Mouse (Mus musculus) heart, adult 2 months (tissue): Measurements from ENCODE around the gene Spata13. TPM values are rescaled to one million over a fixed set of nuclear protein-coding genes. Genes with fewer than 3 reads are reported as not detected.

Experiments
- DNase-seq, 2 experiments: peaks; one replicate each; pipeline ENCODE4 v3.0.0; 2021
- H3K27ac ChIP-seq: fragments of 200-600 bp; 2 replicates; pipeline ENCODE4 v1.8.1; 2022
- H3K27me3 ChIP-seq: fragments of 200-500 bp; 2 replicates; pipeline ENCODE4 v1.6.1; 2012; ENCODE audit warnings: mild to moderate bottlenecking, low read length, inconsistent platforms, mixed read lengths; ENCODE audit not compliant: control insufficient read depth, insufficient read depth
- H3K36me3 ChIP-seq: fragments of 200-500 bp; 2 replicates; pipeline ENCODE4 v1.6.1; 2012; ENCODE audit warnings: low read length, inconsistent platforms; ENCODE audit not compliant: control insufficient read depth, insufficient read depth
- H3K4me1 ChIP-seq: fragments of 200-500 bp; 2 replicates; pipeline ENCODE4 v1.6.1; 2011; ENCODE audit warnings: low read length; ENCODE audit not compliant: control insufficient read depth, insufficient read depth
- H3K4me3 ChIP-seq: fragments of 200-600 bp; 2 replicates; pipeline ENCODE4 v1.8.1; 2022
- H3K79me2 ChIP-seq: fragments of 200-500 bp; replicated peaks from 2 replicates; pipeline ENCODE4 v1.6.1; 2012; ENCODE audit warnings: mild to moderate bottlenecking, inconsistent platforms, low read length, moderate library complexity, mixed read lengths; ENCODE audit not compliant: control insufficient read depth, insufficient read depth
- H3K9ac ChIP-seq: fragments of 200-500 bp; 2 replicates; pipeline ENCODE4 v1.6.1; 2012; ENCODE audit warnings: low read depth, mild to moderate bottlenecking, control low read depth, inconsistent platforms, low read length, mixed read lengths
- CTCF ChIP-seq: fragments of 200-600 bp; IDR thresholded peaks from 2 replicates; pipeline ENCODE4 v1.8.1; 2022; ENCODE audit warnings: antibody characterized with exemption, mild to moderate bottlenecking, moderate library complexity
- EP300 ChIP-seq: fragments of 200-500 bp; IDR thresholded peaks from 2 replicates; pipeline ENCODE4 v1.6.1; 2011; ENCODE audit warnings: low read depth, low read length, control low read depth; ENCODE audit not compliant: insufficient read depth
- POLR2A ChIP-seq: fragments of 200-500 bp; IDR thresholded peaks from 2 replicates; pipeline ENCODE4 v1.6.1; 2011; ENCODE audit warnings: mild to moderate bottlenecking, low read depth, low read length, control low read depth; ENCODE audit not compliant: insufficient read depth
- WGBS: fragments of 180-500 bp; shearing (Covaris S2); methylation state at CpG from one replicate; pipeline ENCODE4 v1.1.7; 2018; 5-methylcytosine and 5-hydroxymethylcytosine counted together
- intact Hi-C: fragments of 180-260 bp; cut with DNase I; formaldehyde crosslinking; loops from one replicate; pipeline ENCODE4 v1.15.1; 2025
- polyA plus RNA-seq: library from polyadenylated mRNA; depleted of rRNA; stranded (reverse); fragments of >200 nt; gene quantifications from 2 replicates; pipeline ENCODE4 v1.2.3, GENCODE M21; 2012; rRNA removed
- total RNA-seq, 2 experiments: library from RNA; stranded (reverse); gene quantifications; 2 replicates each; pipeline ENCODE4 v1.2.3; 2021

The Spata13 gene
- total and polyA plus RNA-seq, 3 experiments = 9.5 to 14.7 (median 13.1) TPM

DNA sequence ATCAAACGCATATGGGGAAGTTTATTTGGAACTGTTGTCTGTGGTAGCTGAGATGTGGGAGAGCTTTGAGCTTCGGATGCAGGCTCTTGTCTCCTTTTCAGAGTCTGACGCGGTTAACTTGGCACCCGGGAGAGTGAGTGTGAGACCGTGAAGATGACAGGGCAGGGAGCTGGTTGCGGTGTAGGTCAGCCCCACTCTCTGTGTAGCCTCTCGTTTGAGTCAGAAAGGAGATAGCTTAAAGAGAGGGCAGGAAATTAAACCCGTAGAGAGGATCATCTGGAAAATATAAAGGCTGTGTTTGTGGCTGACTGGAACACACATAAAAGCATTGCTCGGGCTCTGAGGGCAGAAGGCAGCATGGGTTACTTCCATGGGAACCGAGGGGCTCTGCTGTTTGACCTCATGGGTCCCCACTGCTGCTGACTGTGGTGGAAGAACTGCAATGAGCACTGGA, 173.1 kb downstream of the Spata13 start:
- Histone ChIP-seq H3K4me3 (no peak overlapping the region), H3K27ac (no peak overlapping the region), H3K79me2 (no peaks in the 10 kb centered on the region), H3K36me3 (no peaks in the 10 kb centered on the region), H3K9ac (no peak overlapping the region), H3K27me3 (no peaks in the 10 kb centered on the region), H3K4me1 (no peaks in the 10 kb centered on the region; the same call in 1 of the 2 replicates)
- intact Hi-C loops = no loop called here
- 45% methylated on average over 11 of the region's 11 CpGs for WGBS
- no peak for TF ChIP-seq CTCF
- TF ChIP-seq EP300 = no peak
- TF ChIP-seq POLR2A = no peak
- no peak for DNase-seq

DNA sequence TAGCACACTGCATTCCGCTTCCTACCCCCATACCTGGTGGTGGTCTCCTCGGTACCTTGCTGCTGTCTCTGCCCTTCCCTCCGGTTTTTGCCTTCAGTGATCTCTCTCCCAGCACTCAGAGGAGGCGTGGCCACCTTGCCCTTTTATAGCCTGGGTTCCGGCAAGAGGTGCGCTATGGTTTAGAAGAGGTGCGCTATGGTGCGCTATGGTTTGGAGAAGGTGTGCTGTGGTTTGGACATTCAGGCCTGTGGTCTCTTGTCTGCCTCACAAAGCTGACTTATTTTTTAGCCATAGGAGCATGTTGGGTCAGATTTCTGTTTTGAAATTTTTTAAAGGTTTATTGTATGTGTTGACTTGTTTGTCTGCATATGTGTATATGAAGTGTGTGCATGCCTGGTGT, 176.1 kb downstream of the Spata13 start:
- no peak overlapping the region for H3K9ac ChIP-seq
- no peak overlapping the region for H3K27ac ChIP-seq
- H3K27me3 ChIP-seq = no peaks in the 10 kb centered on the region
- TF ChIP-seq EP300 (no peak), POLR2A (no peak), CTCF (no peak)
- H3K4me1 ChIP-seq = no peaks in the 10 kb centered on the region; the same call in 1 of the 2 replicates
- no peaks in the 10 kb centered on the region; the same call in 1 of the 2 replicates for H3K79me2 ChIP-seq
- intact Hi-C loops = no loop called here
- no peaks in the 10 kb centered on the region for H3K36me3 ChIP-seq
- no peak for DNase-seq
- no peak overlapping the region for H3K4me3 ChIP-seq
- 91% methylated on average over 8 of the region's 8 CpGs for WGBS

DNA sequence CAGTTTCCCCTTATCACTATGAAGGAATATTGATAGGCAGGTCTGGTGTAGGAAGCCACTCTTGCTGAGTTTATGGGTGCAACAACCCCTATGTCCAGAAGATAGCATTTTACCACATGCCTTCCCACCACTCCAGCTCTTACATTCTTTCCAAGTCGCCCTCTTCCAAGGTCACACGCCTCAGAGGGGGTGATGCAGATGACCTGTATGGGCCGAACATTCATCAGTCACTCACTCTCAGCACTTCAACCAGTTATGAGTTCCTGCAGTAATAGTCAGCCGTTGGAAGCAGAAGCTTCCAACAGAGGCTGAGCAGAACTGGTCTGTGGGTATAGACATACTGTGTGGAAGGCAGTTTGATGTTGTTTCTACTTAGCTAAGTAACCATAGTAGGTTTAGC, 177.7 kb downstream of the Spata13 start:
- Histone ChIP-seq H3K79me2 (no peaks in the 10 kb centered on the region; the same call in 1 of the 2 replicates), H3K4me3 (no peak overlapping the region), H3K36me3 (no peaks in the 10 kb centered on the region), H3K27me3 (no peaks in the 10 kb centered on the region), H3K27ac (no peak overlapping the region), H3K4me1 (no peaks in the 10 kb centered on the region; the same call in 1 of the 2 replicates), H3K9ac (no peak overlapping the region)
- intact Hi-C loops = no loop called here
- WGBS = 79% methylated on average over 4 of the region's 4 CpGs
- no peak for DNase-seq
- TF ChIP-seq EP300 (no peak), POLR2A (no peak), CTCF (no peak)

Other genes starting within 250 kb of the Spata13 start
- gene C1qtnf9, start 134.1 kb downstream of the Spata13 start, total RNA-seq = 10 to 100 TPM; 44.0 to 45.5 TPM
- gene C1qtnf9, start 134.1 kb downstream of the Spata13 start, polyA plus RNA-seq = 27.8 and 59.4 TPM in 2 replicates
- 10 to 100 TPM; 61.6 to 71.8 TPM for gene Mipep, start 150.6 kb downstream of the Spata13 start, total RNA-seq
- gene Mipep, start 150.6 kb downstream of the Spata13 start, polyA plus RNA-seq = 26.0 and 38.4 TPM in 2 replicates